Mouse (Mus musculus): ENCODE results near the gene Spryd3.

DNA sequence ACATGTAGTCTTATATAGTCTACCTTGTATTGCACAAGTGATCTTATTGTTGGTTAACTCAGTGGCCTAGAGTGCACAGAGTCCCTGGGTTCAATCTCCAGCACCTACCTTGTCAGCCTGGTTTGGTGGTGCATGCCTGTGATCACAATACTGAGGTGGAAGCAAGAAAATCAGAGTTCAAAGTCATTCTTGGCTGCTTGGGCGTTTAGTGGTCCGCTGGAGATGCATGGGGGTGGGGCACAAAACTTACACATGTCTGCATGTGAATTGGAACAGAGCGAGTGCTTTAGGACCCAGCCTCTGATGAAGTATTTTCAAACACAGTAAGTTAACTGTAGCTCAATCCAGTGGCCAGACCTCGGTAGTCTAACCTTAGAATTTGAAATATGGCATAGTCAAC is 56.8 kb downstream of the Spryd3 start:
- TF ChIP-seq POLR2A (IDR thresholded peaks at IDR 0.05; ENCODE audit: control insufficient read depth, low read depth, low read length) (no peak), CTCF (IDR thresholded peaks at IDR 0.05; ENCODE audit: control insufficient read depth, insufficient read depth, insufficient replicate concordance, low read depth, low read length) (no peak)
